Mouse (Mus musculus) midbrain, embryonic 11.5 days (tissue): Measurements from ENCODE around the gene D630045J12Rik. TPM values are rescaled to one million over a fixed set of nuclear protein-coding genes. Genes with fewer than 3 reads are reported as not detected.

Source experiments
- ATAC-seq: fragments of 200-750 bp; cut with Nextera tagmentation; 2 replicates; pipeline ENCODE4 v1.8.0; 2017; ENCODE audit warnings: moderate TSS enrichment, moderate library complexity; ENCODE audit not compliant: low FRiP score
- DNase-seq: peaks from one replicate; pipeline ENCODE4 v3.0.0; 2015; ENCODE audit warnings: low spot score; ENCODE audit errors: missing footprints
- H3K27ac ChIP-seq: fragments of 300-500 bp; sonication (generic); 2 replicates; pipeline ENCODE4 v1.5.1; 2014; ENCODE audit warnings: low read depth, low read length
- H3K27me3 ChIP-seq: fragments of 300-500 bp; sonication (generic); 2 replicates; pipeline ENCODE4 v1.6.1; 2014; ENCODE audit warnings: mild to moderate bottlenecking, low read length, moderate library complexity, mixed read lengths; ENCODE audit not compliant: control insufficient read depth, insufficient read depth
- H3K36me3 ChIP-seq: fragments of 300-500 bp; sonication (generic); 2 replicates; pipeline ENCODE4 v1.6.1; 2014; ENCODE audit warnings: mild to moderate bottlenecking, low read length, moderate library complexity, mixed read lengths; ENCODE audit not compliant: control insufficient read depth, insufficient read depth
- H3K4me1 ChIP-seq: fragments of 300-500 bp; sonication (generic); 2 replicates; pipeline ENCODE4 v1.6.1; 2014; ENCODE audit warnings: low read length; ENCODE audit not compliant: control insufficient read depth, insufficient read depth
- H3K4me2 ChIP-seq: fragments of 300-500 bp; sonication (generic); 2 replicates; pipeline ENCODE4 v1.6.1; 2014; ENCODE audit warnings: mild to moderate bottlenecking, moderate library complexity
- H3K4me3 ChIP-seq: fragments of 300-500 bp; sonication (generic); 2 replicates; pipeline ENCODE4 v1.5.1; 2014; ENCODE audit warnings: low read depth, low read length
- H3K9ac ChIP-seq: fragments of 300-500 bp; sonication (generic); 2 replicates; pipeline ENCODE4 v1.6.1; 2014; ENCODE audit warnings: low read length
- H3K9me3 ChIP-seq: fragments of 300-500 bp; sonication (generic); 2 replicates; pipeline ENCODE4 v1.6.1; 2016; ENCODE audit warnings: low read length; ENCODE audit not compliant: control insufficient read depth
- WGBS: fragments of 180-500 bp; shearing (Covaris S2); extraction: QIAGEN DNeasy Blood & Tissue Kit; methylation state at CpG from one replicate; pipeline ENCODE4 v1.1.7; 2014; 5-methylcytosine and 5-hydroxymethylcytosine counted together
- polyA plus RNA-seq: library from polyadenylated mRNA; unstranded; fragments of >200 nt; fragmentation: Nextera tagmentation; extraction: Ambion mirVana; gene quantifications from 2 replicates; pipeline ENCODE4 v1.2.1, GENCODE M21; 2014

Gene D630045J12Rik
- polyA plus RNA-seq, 1 experiment from 2014 or later, result 10.1 TPM

- Histone ChIP-seq H3K9me3 (no peaks in the 10 kb centered on the region), H3K4me3 (no peak overlapping the region), H3K4me1 (peaks cover 10% of the 10 kb centered on the region), H3K9ac (no peak overlapping the region), H3K27ac (0 out of 2 replicates have a peak overlapping the region, but pooled peaks have one; percentile 21), H3K4me2 (no peak overlapping the region), H3K27me3 (no peaks in the 10 kb centered on the region), H3K36me3 (no peaks in the 10 kb centered on the region)
- ATAC-seq (peak; percentile 60), DNase-seq (no peak)
- 54% methylated on average over 16 of the region's 16 CpGs for WGBS
Measured at GRCm38 (mm10) chr6:38157925-38158324, 95.9 kb downstream of the D630045J12Rik start.

GRCm38 (mm10) chr6:38156204-38156603 lies 97.6 kb downstream of the D630045J12Rik start:
- Histone ChIP-seq H3K4me3 (no peak overlapping the region), H3K27me3 (no peaks in the 10 kb centered on the region), H3K4me2 (no peak overlapping the region), H3K9ac (no peak overlapping the region), H3K4me1 (peaks cover 7% of the 10 kb centered on the region), H3K36me3 (no peaks in the 10 kb centered on the region), H3K9me3 (no peaks in the 10 kb centered on the region), H3K27ac (no peak overlapping the region)
- ATAC-seq (no peak), DNase-seq (no peak)
- 91% methylated on average over 5 of the region's 5 CpGs for WGBS

GRCm38 (mm10) chr6:38152305-38152704 lies 101.5 kb downstream of the D630045J12Rik start:
- WGBS, result 89% methylated on average over 11 of the region's 11 CpGs
- Histone ChIP-seq H3K4me2 (no peak overlapping the region), H3K27me3 (no peaks in the 10 kb centered on the region), H3K4me3 (no peak overlapping the region), H3K4me1 (no peaks in the 10 kb centered on the region), H3K9ac (no peak overlapping the region), H3K27ac (no peak overlapping the region), H3K36me3 (peaks cover 6% of the 10 kb centered on the region), H3K9me3 (no peaks in the 10 kb centered on the region)
- DNase-seq, result no peak
- no peak for ATAC-seq

- Histone ChIP-seq H3K36me3 (peaks cover 8% of the 10 kb centered on the region), H3K4me2 (no peak overlapping the region), H3K9ac (no peak overlapping the region), H3K27ac (no peak overlapping the region), H3K4me3 (no peak overlapping the region), H3K4me1 (no peaks in the 10 kb centered on the region), H3K9me3 (no peaks in the 10 kb centered on the region), H3K27me3 (no peaks in the 10 kb centered on the region)
- WGBS, result 89% methylated on average over 19 of the region's 19 CpGs
- DNase-seq (no peak), ATAC-seq (no peak)
Measured at GRCm38 (mm10) chr6:38149483-38149882, 104.3 kb downstream of the D630045J12Rik start.

GRCm38 (mm10) chr6:38148626-38149025 lies 105.2 kb downstream of the D630045J12Rik start:
- Histone ChIP-seq H3K27ac (no peak overlapping the region), H3K9ac (no peak overlapping the region), H3K36me3 (peaks cover 8% of the 10 kb centered on the region), H3K4me1 (no peaks in the 10 kb centered on the region), H3K4me2 (no peak overlapping the region), H3K27me3 (no peaks in the 10 kb centered on the region), H3K4me3 (no peak overlapping the region), H3K9me3 (no peaks in the 10 kb centered on the region)
- WGBS, result 94% methylated on average over 10 of the region's 10 CpGs
- DNase-seq (no peak), ATAC-seq (no peak)

GRCm38 (mm10) chr6:38147301-38147700 lies 106.5 kb downstream of the D630045J12Rik start:
- no peak for ATAC-seq
- WGBS, result 77% methylated on average over 5 of the region's 5 CpGs
- H3K27ac ChIP-seq, result no peak overlapping the region

GRCm38 (mm10) chr6:38145463-38146065 lies 108.2 kb downstream of the D630045J12Rik start:
- Histone ChIP-seq H3K27me3 (no peaks in the 10 kb centered on the region), H3K36me3 (peaks cover 8% of the 10 kb centered on the region), H3K27ac (no peak overlapping the region), H3K9me3 (no peaks in the 10 kb centered on the region), H3K4me3 (no peak overlapping the region), H3K4me2 (no peak overlapping the region), H3K4me1 (no peaks in the 10 kb centered on the region), H3K9ac (no peak overlapping the region)
- DNase-seq (no peak), ATAC-seq (no peak)
- whole genome bisulfite sequencing, result 65% methylated on average over 8 of the region's 8 CpGs

More at GRCm38 (mm10) chr6:38147301-38147700, 106.5 kb downstream of the D630045J12Rik start:
- no peak overlapping the region for H3K9ac ChIP-seq
- no peak overlapping the region for H3K4me2 ChIP-seq
- H3K9me3 ChIP-seq, result no peaks in the 10 kb centered on the region
- no peak overlapping the region for H3K4me3 ChIP-seq
- H3K36me3 ChIP-seq, result peaks cover 8% of the 10 kb centered on the region
- H3K27me3 ChIP-seq, result no peaks in the 10 kb centered on the region
- no peaks in the 10 kb centered on the region for H3K4me1 ChIP-seq
- DNase-seq, result no peak

GRCm38 (mm10) chr6:38144161-38144998 lies 109.4 kb downstream of the D630045J12Rik start:
- no peak overlapping the region for H3K9ac ChIP-seq
- 88% methylated on average over 9 of the region's 9 CpGs for WGBS
- DNase-seq (no peak), ATAC-seq (no peak)
- no peaks in the 10 kb centered on the region for H3K4me1 ChIP-seq
- H3K36me3 ChIP-seq, result peaks cover 8% of the 10 kb centered on the region
- no peaks in the 10 kb centered on the region for H3K27me3 ChIP-seq
- H3K9me3 ChIP-seq, result no peaks in the 10 kb centered on the region
- H3K27ac ChIP-seq, result no peak overlapping the region
- no peak overlapping the region for H3K4me2 ChIP-seq
- H3K4me3 ChIP-seq, result no peak overlapping the region

- no peak for DNase-seq
- ATAC-seq, result no peak
- H3K4me3 ChIP-seq, result no peak overlapping the region
- H3K27ac ChIP-seq, result no peak overlapping the region
- H3K36me3 ChIP-seq, result peaks cover 8% of the 10 kb centered on the region
- no peaks in the 10 kb centered on the region for H3K4me1 ChIP-seq
- H3K4me2 ChIP-seq, result no peak overlapping the region
- no peaks in the 10 kb centered on the region for H3K9me3 ChIP-seq
- WGBS, result 91% methylated on average over 9 of the region's 9 CpGs
- H3K9ac ChIP-seq, result no peak overlapping the region
- no peaks in the 10 kb centered on the region for H3K27me3 ChIP-seq
Measured at GRCm38 (mm10) chr6:38140402-38140801, 113.4 kb downstream of the D630045J12Rik start.
